Mouse (Mus musculus) hindbrain, embryonic 11.5 days (tissue): ENCODE measurements at regions not wholly inside any gene's neighbourhood (a gene's known extent, or its start where the extent isn't known, plus 50 kb on each side); places are given as distances from the start of the nearest gene placed in this dataset.
"Not testable (repeated sequence)": the region's sequence is repeated elsewhere in the genome, so short reads cannot be mapped to it uniquely, and the experiment has no call there.

ENCODE experiments used
- ATAC-seq: fragments of 200-750 bp; cut with Nextera tagmentation; 2 replicates; pipeline ENCODE4 v1.8.0; 2017; ENCODE audit warnings: mild to moderate bottlenecking, moderate TSS enrichment, moderate library complexity; ENCODE audit not compliant: low FRiP score
- DNase-seq: peaks from one replicate; pipeline ENCODE4 v3.0.0-alpha.2; 2015; ENCODE audit warnings: low spot score
- H3K27ac ChIP-seq: fragments of 300-500 bp; sonication (generic); 2 replicates; pipeline ENCODE4 v1.5.1; 2014; ENCODE audit warnings: mild to moderate bottlenecking, low read depth, low read length
- H3K27me3 ChIP-seq: fragments of 300-500 bp; sonication (generic); 2 replicates; pipeline ENCODE4 v1.6.1; 2014; ENCODE audit warnings: mild to moderate bottlenecking, low read length, moderate library complexity, mixed read lengths; ENCODE audit not compliant: control insufficient read depth, insufficient read depth
- H3K36me3 ChIP-seq: fragments of 300-500 bp; sonication (generic); 2 replicates; pipeline ENCODE4 v1.6.1; 2014; ENCODE audit warnings: mild to moderate bottlenecking, low read length, moderate library complexity, mixed read lengths; ENCODE audit not compliant: control insufficient read depth, insufficient read depth
- H3K4me1 ChIP-seq: fragments of 300-500 bp; sonication (generic); replicated peaks from 2 replicates; pipeline ENCODE4 v1.6.1; 2014; ENCODE audit warnings: low read length, mixed read lengths; ENCODE audit not compliant: control insufficient read depth, insufficient read depth
- H3K4me2 ChIP-seq: fragments of 300-500 bp; sonication (generic); replicated peaks from 2 replicates; pipeline ENCODE4 v1.6.1; 2014; ENCODE audit warnings: mild to moderate bottlenecking, low read depth, low read length
- H3K4me3 ChIP-seq: fragments of 300-500 bp; sonication (generic); 2 replicates; pipeline ENCODE4 v1.5.1; 2014; ENCODE audit warnings: low read depth, low read length
- H3K9ac ChIP-seq: fragments of 300-500 bp; sonication (generic); 2 replicates; pipeline ENCODE4 v1.6.1; 2014; ENCODE audit warnings: low read depth, low read length
- H3K9me3 ChIP-seq: fragments of 300-500 bp; sonication (generic); 2 replicates; pipeline ENCODE4 v1.6.1; 2016; ENCODE audit warnings: low read length; ENCODE audit not compliant: control insufficient read depth
- WGBS: fragments of 180-500 bp; shearing (Covaris S2); extraction: QIAGEN DNeasy Blood & Tissue Kit; methylation state at CpG from one replicate; pipeline ENCODE4 v1.1.7; 2014; 5-methylcytosine and 5-hydroxymethylcytosine counted together

DNA sequence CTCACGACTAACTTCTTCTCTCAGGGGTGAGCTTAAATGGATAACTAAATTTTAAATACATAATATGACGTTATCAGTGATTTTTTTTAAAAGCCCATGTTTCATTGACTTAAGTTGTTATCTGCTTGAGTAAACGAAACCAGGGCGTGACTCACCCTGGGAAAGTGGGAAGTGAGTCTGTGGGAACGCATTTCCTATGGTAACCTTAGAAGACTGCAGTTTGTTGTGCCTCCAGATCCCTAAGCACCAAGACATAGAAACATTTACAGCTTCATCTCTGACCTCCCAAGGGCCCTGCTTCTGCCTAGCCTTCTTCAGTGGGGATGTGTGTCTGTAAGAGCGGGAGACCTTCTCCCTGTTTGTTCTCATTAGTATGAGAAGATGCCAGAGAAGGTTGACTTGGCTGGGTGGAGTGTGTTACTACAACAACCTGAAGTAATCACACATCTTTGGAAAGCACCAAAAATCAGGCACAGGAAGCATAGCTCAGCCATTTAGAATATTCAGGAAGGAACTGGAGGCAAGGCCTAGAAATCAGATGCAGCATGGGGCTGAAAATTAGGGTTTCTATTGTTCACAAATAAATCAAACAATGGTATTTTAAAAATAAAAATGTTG lies 207.1 kb upstream of the Zpld1 start:
- WGBS, result 71% methylated on average over 6 of the region's 6 CpGs
- Histone ChIP-seq H3K4me3 (no peak overlapping the region), H3K9me3 (no peaks in the 10 kb centered on the region), H3K27ac (no peak overlapping the region), H3K4me2 (no peak overlapping the region), H3K27me3 (no peaks in the 10 kb centered on the region), H3K9ac (no peak overlapping the region), H3K36me3 (no peaks in the 10 kb centered on the region), H3K4me1 (no peaks in the 10 kb centered on the region)
- ATAC-seq (no peak), DNase-seq (no peak)

DNA sequence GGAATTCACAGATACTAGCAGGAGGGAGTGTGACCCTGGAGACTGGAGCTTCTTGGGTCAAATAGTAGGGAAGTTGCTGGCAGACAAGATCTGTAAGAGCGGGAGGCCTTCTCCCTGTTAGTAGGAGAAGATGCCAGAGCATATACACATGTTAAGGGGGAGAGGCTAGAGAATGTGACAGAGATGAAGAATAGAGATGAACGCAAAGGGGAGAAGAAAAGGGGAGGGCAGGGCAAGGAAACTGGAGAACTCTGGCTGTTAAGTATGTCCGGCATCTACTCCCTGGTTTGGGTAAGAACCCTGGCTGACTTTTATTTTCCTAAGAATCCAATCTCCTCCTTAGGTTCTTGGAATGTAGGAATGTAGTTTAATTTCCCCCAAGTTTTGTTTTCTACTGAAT lies 206.5 kb upstream of the Zpld1 start:
- Histone ChIP-seq H3K36me3 (no peaks in the 10 kb centered on the region), H3K9me3 (no peaks in the 10 kb centered on the region), H3K4me2 (no peak overlapping the region), H3K27me3 (no peaks in the 10 kb centered on the region), H3K27ac (no peak overlapping the region), H3K4me1 (no peaks in the 10 kb centered on the region), H3K4me3 (no peak overlapping the region), H3K9ac (no peak overlapping the region)
- WGBS, result 77% methylated on average over 3 of the region's 3 CpGs
- DNase-seq (no peak), ATAC-seq (no peak)

DNA sequence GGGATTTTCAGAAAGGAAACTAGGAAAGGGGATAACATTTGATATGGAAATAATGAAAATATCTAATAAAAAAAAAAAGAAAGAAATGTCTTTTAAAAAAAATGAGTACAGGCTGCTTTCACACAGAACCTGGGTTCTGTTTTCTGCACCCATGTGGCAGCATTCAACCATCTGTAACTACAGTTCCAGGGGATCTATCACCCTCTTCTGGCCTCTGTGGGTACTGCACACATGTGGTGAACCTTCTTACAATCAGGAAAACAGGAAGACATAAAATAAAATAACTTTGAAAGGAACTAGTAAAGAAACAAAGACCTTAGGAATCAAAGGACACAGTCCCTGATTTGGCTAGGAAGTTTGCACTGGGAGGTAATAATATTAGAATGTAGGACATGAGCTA lies 205.5 kb upstream of the Zpld1 start:
- DNase-seq (no peak), ATAC-seq (no peak)
- Histone ChIP-seq H3K4me2 (no peak overlapping the region), H3K36me3 (no peaks in the 10 kb centered on the region), H3K9ac (no peak overlapping the region), H3K27me3 (no peaks in the 10 kb centered on the region), H3K4me1 (no peaks in the 10 kb centered on the region), H3K4me3 (no peak overlapping the region), H3K27ac (no peak overlapping the region), H3K9me3 (no peaks in the 10 kb centered on the region)

GRCm38 (mm10) chr16:55499831-55500230 lies 202.0 kb upstream of the Zpld1 start:
- DNase-seq, H3K4me1 ChIP-seq, H3K9me3 ChIP-seq, H3K27me3 ChIP-seq, H3K9ac ChIP-seq, H3K36me3 ChIP-seq, H3K4me3 ChIP-seq, H3K4me2 ChIP-seq, ATAC-seq, H3K27ac ChIP-seq: not testable (repeated sequence)

- 89% methylated on average over 10 of the region's 10 CpGs for WGBS
- Histone ChIP-seq H3K9me3 (no peaks in the 10 kb centered on the region), H3K4me1 (no peaks in the 10 kb centered on the region), H3K4me3 (no peak overlapping the region), H3K9ac (no peak overlapping the region), H3K4me2 (no peak overlapping the region), H3K36me3 (no peaks in the 10 kb centered on the region), H3K27me3 (no peaks in the 10 kb centered on the region), H3K27ac (no peak overlapping the region)
- DNase-seq, result no peak
- ATAC-seq, result no peak
Observed at GRCm38 (mm10) chr16:55495051-55495450, 197.3 kb upstream of the Zpld1 start.

DNA sequence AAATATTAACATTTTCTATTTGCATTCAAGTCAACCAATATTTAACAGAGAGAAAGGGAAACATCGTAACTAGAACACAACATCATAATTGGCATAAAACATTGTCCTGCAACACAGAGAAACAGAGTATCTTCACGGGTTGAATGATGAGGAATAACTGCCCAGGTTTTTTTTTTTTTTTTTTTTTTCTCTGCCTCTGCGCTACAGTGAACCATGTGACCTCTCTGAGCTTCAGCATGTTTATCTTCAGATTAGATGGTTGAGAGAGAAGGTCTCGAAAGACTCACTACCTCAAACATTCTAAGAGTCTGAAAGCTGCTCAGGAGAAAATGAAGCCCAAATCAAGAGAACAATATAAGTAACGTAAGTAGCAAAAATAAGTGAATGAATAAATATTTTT lies 196.4 kb upstream of the Zpld1 start:
- no peaks in the 10 kb centered on the region for H3K4me1 ChIP-seq
- no peak for ATAC-seq
- no peak for DNase-seq
- H3K4me3 ChIP-seq, result no peak overlapping the region
- H3K36me3 ChIP-seq, result no peaks in the 10 kb centered on the region
- no peaks in the 10 kb centered on the region for H3K27me3 ChIP-seq
- no peak overlapping the region for H3K4me2 ChIP-seq
- H3K9ac ChIP-seq, result no peak overlapping the region
- H3K27ac ChIP-seq, result no peak overlapping the region
- 88% methylated on average over 5 of the region's 5 CpGs for WGBS
- H3K9me3 ChIP-seq, result no peaks in the 10 kb centered on the region

DNA sequence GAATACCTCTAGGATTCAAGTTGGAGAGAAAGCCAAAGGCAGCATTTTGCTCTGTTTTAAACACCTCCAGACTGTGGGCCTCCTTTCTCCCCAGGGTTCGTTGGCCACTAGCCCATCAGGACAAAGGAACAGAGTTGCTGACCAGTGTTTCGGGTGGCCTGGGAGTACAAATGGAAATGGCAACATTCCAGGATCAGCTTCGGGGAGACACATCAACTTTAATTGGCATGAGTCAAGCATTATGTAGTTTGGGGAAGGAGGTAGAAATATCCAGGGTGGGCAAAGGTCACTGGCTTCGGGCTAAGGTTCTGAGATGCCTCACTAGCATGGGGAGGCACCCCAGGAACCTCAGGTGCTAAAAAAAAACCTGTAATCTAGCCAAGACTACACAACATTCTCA lies 194.3 kb upstream of the Zpld1 start:
- ATAC-seq (no peak), DNase-seq (no peak)
- no peak overlapping the region for H3K4me2 ChIP-seq
- H3K9me3 ChIP-seq, result no peaks in the 10 kb centered on the region
- no peaks in the 10 kb centered on the region for H3K4me1 ChIP-seq
- H3K4me3 ChIP-seq, result no peak overlapping the region
- H3K27ac ChIP-seq, result no peak overlapping the region
- WGBS, result 84% methylated on average over 4 of the region's 4 CpGs
- H3K9ac ChIP-seq, result no peak overlapping the region
- no peaks in the 10 kb centered on the region for H3K36me3 ChIP-seq
- H3K27me3 ChIP-seq, result no peaks in the 10 kb centered on the region

DNA sequence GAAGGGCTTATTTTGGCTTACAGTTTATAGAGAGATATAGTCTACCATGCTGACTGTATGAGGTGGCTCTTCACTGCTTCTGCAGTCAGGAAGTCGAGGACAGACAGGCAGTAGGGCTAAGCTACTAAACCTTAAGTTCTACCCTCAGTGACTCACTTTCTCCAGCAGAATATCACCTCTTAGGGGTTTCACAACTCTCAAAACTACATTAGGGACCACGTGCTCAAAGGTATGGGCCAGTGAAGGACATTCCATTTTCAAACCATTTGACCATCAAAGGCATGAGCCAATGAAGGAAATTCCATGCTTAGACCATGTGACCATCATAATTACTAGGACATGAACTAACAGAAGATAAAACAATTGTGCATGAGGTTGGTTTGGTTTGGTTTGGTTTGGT lies 186.6 kb upstream of the Zpld1 start:
- Histone ChIP-seq H3K9ac (no peak overlapping the region), H3K4me2 (no peak overlapping the region), H3K4me3 (no peak overlapping the region), H3K27ac (no peak overlapping the region), H3K9me3 (no peaks in the 10 kb centered on the region), H3K27me3 (no peaks in the 10 kb centered on the region), H3K4me1 (no peaks in the 10 kb centered on the region), H3K36me3 (no peaks in the 10 kb centered on the region)
- ATAC-seq, result no peak
- DNase-seq, result no peak
- whole genome bisulfite sequencing, result 75% methylated on average over 2 of the region's 2 CpGs

DNA sequence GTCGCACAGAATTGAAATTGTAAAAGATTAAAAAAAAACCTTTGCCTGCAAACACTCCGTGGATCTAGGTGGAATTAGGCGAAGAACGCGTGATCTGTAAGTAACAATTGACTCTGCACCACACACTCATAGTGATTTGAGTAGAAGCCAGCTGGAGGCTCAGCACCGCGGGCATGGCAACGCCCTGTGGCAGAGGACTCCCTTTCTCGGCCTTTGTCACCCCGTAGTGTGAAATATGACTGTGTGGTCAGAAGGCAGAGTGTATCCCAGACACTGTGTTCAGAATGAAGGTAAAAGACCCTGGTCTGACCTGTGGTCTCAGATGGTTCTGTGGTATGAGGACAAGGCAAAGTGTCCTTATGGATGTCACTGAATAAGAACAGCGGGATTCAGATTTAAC lies 183.0 kb upstream of the Zpld1 start:
- no peaks in the 10 kb centered on the region for H3K4me1 ChIP-seq
- H3K27ac ChIP-seq, result no peak overlapping the region
- ATAC-seq (no peak), DNase-seq (peak; percentile 7)
- H3K4me3 ChIP-seq, result no peak overlapping the region
- H3K9ac ChIP-seq, result no peak overlapping the region
- WGBS, result 69% methylated on average over 11 of the region's 11 CpGs
- no peaks in the 10 kb centered on the region for H3K27me3 ChIP-seq
- H3K4me2 ChIP-seq, result no peak overlapping the region
- H3K36me3 ChIP-seq, result no peaks in the 10 kb centered on the region
- no peaks in the 10 kb centered on the region for H3K9me3 ChIP-seq
